Mouse (Mus musculus) kidney, postnatal 14 days (tissue): Measurements from ENCODE around the gene Egln1.

ENCODE experiments used
- DNase-seq: peaks from one replicate; pipeline ENCODE4 v3.0.0; 2022; ENCODE audit warnings: mixed read lengths

Egln1 gene

DNA sequence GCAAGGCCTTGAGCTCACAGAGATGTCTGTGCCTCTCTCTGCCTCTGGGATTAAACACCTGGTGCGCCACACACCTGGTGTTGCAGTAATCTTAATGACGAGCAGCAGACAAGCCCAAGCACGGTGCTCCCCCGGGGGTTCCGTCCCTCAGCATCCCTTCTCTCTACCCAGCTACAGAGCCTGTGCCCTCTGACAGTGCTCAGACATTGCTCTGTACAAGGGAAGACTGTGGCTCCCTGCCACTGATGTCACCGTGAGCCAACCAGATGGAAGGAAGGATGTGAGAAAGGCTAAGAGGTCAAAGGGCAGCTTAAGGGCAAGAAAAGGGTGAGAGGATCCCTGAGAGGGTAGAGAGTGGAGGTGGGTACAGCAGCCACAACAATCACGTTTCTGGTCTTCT is 4.7 kb downstream of the Egln1 start:
- DNase-seq = no peak

DNA sequence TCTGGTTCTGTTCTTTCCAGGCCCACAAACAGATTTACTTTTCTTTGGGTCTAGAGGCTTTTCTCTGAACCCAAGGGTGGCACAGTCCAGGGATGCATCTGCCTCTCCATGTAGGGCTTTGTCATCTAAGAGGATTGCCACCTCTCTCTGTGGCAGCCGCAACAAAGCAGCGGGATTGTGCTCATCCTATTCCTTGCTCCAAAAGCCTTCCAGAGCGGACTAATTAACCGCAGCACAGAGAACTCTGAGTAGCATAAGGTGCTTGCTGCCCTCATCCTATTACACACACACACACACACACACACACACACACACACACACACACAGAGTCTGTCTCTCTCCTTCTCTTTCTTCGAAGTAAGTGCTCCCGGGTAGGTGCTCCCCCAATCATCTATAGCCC is 5.3 kb downstream of the Egln1 start:
- no peak for DNase-seq

DNA sequence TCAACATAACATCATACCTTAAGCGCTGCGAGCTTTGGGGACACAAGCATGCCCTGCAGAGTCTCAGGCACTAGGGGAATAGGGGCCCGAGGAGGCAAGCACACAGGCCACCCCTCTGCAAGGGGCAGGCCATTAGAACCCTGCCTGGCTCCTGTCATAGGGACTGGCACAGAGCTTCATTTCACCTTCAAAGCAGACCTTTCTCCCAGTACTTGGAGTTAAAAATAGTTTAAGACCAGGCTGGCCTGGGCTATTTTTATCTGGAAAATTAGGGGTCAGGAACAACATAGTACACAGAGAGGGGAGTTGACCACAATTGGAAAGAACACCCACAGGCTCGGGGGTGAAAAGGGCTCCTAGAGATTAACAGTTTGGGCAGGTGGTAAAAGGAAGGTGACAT is 11.8 kb downstream of the Egln1 start:
- no peak for DNase-seq

DNA sequence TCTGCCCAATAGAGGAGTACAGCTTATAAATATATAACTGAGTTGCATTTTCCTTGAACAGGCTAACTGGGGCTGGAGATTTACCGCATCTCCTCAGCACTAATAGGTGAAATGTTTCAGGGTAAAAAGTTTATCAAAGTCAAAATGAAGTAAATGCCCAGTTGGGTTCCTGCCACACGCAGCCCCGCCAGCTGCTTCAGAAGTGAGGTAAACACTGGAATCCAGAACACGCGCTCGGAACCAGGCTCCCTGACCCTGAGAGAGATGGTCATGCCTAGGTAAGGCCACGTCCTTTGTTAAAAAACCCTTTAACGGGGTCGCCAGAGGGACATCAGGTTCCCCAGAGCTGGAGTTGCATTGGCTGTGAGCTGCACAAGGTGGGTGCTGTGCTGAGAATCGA is 12.4 kb downstream of the Egln1 start:
- no peak for DNase-seq

DNA sequence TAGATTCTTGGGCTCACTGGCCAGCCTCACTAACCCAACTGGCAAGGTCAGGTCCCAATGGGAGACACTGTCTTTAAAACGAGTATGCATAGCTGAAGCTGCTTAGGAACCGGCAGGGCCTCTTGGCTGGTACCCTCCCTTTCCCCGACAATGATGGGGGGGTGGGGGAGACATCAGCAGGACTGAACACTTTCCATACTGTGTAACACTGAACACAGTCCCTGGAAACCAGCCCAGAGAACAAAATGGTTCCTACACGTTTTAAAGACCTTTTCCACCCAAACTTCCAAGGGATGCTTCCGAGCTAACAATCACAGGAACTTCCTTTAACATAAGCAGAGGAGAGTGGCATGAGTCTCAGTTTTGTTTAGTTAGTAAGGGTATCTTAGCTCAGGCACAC is 14.0 kb downstream of the Egln1 start:
- no peak for DNase-seq

DNA sequence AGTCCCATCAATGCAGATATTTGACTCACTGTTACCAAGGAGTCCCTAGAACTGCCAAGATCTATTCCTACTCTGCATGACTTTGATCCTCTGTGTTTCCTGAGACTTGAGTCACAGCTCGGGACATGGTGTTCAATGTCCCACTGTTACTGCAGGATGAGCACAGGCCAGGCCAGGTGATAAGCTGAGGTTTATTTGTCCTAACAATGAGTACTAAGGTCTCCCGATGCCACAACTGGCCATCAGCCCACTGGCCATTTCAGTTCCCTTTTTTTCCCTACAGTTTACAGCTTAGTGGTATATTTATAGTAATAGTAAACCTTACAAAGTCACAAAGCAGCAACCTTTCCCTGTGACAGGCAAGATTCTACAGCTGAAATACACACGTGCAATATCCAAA is 16.7 kb downstream of the Egln1 start:
- DNase-seq = no peak

DNA sequence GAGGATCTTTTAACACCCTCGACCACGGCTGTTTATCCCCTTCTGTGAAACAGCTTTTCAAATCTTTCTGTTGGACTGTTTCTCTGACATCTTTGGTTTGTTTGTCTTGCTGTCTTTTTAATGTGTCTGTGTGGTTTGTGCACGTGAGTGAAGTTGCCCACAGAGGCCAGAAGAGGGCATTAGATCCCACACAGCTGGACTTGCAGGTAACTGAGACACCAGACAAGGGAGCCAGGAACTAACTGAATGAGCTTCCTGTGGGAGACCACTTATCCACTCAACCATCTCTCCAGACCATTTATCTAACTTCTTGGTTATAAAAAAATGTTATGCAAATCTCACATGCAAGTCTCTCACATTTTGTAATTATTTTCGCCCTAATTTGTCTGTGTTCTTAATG is 18.5 kb downstream of the Egln1 start:
- DNase-seq = no peak

DNA sequence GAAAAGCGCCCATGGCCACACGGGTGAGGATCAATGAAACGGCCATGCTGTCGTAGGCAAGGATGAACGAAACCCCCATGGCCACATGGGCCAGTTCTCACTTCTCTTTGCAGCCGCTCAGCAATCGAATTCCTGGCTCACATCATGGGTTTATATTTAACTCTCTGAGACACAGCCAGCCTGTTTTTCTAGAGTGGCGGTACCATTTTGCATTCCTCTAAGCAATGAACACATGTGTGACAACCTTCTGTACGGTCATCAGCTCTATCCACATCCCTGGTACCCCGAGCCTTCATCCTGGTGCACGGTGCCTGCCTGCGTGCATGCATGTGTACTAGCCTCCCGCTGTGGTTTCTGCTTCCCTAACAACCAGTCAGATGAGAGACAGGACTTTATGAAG is 19.0 kb downstream of the Egln1 start:
- peak; percentile 23 for DNase-seq

DNA sequence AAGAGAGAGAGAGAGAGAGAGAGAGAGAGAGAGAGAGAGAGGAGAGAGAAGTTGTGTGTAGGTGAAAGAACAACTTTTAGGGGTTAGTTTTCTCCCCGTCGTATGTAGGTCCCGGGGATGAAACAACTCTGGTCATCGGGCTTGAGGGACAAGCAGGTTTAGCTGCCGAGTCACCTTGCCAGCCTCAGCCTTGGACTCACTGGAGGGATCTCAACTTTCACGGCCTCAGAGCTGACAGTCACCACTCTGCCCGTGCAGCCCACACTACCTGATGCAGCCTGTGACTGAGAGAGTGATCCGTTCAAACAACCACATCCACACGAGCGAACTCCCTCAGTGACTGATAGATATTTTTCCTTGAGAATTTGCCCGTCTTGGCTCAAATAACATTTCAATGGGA is 20.1 kb downstream of the Egln1 start:
- DNase-seq = no peak

DNA sequence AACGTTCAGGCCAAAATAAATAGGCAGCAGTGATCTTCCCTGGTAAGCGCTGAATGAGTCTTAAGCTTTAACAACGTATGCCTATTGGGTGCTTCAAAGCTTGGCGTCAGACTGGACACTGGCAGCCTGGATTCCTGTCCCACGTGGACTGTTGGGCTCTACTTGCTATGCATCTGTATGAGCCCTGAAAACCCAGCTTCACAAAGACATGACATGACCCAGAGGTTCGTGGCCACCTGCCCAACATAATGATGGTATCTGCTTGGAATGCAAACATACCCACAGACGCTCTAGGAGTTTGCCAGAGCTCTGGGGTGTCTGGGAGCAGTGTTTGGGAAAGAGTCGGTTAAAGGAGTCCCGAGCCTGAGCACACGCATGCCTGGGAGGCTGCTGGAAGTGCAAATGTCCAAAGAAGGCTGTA is 22.8 kb downstream of the Egln1 start:
- DNase-seq = peak; percentile 45

DNA sequence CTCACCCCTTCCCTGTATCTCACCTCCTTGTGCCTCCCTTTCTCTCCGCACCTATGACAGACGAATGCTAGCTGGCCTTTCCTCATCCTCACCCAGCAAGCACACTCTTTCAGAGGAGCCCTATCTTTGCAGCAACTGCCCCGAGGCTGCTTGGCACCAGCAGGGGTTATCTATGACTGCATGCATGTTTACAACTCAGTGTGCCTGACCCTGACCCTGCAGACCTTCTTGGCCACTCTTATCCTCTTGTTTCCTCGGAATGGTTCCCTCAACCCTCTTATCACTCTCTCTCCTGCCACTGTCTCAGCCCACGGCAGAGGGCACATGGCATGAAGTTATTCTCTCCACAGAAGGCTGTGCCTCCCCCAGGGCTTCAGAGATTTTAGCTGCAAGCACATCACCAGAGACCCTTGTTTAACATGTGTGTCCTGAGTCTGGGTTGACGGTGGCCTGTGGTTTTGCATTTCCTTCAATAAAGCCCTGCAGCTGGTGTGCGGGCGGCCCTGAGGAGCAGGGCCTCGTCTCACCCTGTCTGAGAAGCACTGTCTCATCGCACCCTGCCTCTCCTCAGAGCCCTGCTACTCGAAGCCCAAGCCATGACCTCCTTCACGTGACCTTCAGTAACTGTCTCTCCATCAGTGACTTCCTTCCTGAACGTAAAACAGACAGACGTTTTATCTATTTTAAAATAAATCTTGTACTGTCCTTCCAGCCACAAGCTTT is 23.4 kb downstream of the Egln1 start:
- peak; percentile 32 for DNase-seq

DNA sequence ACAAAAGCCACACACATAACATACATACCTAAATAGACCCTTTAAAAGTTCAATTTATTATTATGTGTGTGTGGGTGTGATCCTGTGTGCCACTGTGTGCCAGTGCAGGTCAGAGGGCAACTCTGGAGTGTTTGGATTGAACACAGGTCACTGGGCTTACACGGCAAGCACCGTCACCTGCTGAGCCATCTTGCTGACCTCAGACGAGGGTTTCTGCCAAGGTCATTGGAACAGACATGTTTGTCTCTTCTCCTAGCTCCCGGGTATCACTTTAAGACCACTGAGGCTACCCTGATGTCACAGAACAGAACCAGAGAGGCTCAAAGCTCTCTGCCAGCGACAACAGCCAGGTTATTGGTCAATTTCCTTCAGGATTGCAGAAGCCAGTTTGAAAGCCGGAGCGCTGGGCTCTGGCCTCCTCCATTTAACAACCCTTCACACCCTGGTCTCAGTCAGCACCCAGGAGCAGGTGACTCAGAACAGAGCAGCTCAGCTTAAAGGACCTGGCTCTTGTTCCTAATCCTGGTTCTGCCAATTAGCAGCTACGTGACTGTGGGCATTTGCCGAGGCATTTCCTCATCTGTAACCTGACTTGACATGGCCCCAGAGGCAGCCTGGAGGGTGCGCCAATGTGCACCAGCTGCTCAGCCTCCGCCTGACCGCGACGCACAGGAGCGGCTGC is 25.0 kb downstream of the Egln1 start:
- no peak for DNase-seq

DNA sequence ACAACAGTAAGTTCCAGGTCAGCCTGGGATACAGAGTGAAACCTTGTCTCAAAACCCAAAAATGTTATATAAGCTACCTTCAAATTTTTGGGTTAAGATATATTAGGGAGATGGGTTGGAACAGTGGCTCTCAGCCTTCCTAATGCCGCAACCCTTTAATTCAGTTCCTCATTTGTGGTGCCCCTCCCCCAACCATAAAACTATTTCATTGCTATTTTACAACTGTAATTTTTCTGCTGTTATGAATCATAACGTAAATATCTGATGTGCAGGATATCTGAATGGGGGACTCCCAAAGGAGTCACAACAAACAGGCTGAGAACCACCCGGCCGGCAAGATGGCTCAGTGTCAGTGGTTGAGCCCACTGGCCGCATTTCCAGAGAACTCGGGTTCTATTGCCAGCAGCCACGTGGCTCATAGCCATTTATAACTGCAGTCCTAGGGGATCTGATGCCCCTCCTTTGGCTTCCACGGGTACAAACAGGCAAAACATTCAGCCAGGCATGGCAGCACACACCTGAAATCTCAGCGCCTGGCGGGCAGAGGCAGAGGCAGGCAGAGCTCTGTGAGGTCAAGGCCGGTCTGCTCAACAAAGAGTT is 26.5 kb downstream of the Egln1 start:
- DNase-seq = no peak

DNA sequence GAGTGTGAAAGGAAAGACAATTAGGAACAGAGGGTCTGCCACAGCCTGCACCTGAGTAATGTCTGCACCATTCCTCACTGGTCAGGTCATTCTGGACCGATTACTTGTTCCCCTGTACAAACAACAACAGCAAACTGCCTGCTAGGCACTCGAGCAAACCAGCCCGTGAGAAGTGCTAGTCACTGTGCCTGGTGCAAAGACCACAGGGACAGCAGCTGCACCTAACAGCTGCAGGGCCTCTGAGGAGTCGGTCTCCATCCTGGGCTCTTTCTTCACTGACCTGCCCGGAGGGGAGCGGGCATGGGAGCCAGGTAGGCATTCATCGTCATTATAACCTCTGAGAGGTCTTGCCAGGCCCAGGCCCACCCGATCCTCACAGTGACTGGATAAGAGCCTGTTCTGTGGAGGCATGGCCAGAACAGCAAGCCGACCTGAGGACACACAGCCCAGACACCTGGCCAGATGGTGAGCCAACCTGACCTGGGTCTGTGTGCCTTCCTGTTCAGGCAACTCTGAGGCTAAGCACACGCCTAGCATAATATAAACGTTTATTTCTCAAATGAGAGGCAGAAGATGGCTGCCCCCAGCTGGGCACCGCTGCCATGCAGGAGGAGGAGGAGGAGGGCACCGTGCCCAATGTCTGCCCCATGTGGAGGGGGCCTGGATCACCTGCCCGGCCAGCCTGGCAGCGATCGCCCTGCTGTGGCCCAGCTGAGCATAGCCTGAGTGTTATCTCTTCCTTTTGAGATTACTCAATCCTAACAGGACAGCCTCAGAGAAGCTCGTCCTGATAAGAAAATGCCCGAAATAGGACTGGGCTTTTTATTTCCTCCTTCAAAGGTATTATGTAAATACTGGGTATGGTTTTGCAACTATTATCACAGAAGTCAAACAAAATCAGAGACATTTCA is 27.5 kb downstream of the Egln1 start:
- no peak for DNase-seq

DNA sequence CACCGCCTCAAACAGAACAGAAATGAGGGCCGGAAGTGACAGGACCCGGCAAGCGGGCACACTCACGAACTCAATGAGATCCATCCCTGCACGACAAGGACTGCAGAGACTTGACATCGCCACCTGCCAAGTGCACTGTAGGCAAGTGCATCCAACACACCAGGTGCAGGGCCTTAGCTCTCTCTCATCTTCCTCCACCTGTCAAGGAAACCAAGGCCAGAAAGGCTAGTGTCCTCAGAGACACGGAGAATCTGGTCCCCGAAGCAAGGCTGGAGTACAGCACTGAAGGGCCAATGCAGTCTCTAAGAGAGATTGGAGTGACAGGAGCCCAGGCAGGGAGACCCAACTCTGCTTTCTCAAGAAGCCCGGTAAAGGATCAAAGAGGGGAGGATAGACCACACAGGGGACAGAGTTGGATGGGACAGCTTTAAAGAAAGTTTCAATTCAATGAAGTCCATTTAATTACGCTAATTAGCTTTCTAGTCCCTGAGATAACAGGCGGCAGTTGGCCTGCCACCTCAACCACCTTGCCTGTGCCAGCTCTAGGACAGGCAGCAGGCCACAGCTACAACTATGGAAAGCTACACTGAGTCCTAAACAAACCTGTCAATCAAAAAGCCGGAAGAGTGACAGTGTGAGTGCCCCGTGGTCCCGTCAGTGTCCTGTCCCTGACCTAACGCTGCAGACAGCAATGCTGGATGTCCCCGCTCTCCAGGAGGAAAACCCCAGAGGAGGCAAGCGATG is 31.2 kb downstream of the Egln1 start:
- no peak for DNase-seq

DNA sequence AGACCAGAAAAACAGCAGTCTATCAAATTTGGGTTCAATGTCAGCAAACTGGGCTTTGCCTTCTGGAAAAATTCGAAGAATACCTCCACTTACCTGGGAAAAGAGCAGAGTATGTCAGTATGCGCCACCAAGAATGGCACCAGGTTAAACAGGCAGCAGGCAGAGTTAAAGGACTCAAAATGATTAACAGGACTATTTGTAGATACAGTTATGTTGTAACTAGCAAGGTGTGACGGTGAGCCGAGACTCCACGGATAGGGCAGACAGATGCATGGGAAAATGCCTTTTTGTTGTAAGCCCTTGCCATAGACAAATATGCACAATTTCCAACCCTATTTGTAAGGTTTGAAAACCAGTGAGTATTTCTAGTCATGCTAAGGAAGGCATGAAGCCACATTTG is 35.1 kb downstream of the Egln1 start:
- peak; percentile 33 for DNase-seq

DNA sequence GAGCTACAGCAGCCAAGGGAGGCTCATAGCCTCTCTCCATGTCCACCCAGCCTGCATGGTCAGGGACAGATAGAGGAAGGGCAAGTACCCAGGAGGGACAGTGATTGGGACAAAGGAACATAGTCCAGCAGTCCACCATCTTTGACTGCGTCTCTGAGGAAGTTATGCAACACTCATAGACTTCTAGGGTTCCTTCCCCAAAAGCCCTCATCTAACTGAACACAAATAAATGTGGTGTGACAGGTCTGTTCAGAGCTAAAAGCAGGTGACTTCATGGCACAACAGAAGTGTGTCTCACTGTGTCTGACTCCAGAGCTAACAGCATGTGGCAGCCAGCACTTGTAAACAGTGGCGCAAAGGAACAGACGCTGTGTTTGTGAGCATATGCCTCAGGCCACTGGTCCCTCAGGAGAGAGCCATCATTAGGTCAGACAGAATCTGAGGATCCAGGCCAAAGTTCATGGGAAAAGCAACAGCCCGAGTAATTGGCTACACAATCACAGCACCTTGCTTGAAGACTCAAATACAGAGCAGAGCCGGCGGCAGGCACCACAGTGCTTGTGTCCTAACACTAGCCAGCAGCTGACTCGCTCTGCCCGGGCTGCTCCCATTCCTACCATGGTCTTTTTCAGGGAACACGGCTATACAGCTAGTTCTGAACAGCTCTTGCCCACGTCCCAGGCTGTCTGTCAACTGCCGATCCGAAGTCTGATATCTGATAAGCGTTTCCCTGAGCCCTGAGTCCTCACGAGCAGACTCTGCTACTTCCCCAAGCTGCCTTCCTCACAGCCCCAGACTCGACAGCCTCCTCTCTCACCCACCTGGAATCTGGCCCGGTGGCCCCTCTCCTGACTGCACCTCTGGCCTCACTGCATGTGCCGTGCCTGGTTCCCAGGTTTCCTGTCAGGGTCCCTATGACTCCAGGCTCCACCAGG is 36.9 kb downstream of the Egln1 start:
- DNase-seq = peak; percentile 45

DNA sequence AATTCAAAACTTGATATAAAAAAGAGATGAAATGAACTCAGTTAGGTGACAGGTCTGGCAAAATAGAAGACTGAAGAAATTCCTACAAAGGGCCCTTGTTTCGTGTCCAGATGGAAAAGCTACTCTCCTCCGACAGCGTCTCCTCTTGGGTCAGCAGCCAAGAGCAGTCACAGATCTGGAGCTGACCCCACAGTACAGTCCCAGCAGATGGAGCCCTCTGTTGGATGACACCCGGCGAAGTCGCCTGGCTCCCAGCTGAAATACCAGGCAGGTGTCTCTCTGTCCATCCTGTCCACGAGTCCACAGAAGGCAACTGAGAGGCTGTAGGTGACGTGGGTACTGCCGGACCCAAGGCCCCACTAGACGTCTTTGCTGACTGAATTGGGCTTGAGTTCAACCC is 38.8 kb downstream of the Egln1 start:
- DNase-seq = no peak

DNA sequence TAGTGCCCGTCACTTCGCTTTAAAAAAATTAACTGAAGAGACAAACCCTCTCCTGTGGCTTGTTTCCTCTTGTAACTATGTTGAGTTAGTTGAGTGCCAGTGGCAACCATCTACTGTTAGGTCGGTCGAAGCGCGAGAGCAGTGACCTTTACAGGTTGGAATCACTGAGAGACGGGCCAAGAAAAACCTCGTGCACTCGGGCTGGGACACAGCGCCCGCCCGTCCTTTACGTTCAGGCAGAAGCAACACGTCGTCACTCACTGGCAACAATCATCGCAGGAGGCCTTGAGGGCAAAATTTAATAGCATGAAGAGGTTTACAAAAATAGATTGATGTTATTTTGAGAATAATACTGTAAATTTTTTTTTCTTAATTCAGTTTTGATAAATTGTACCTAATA is 39.2 kb downstream of the Egln1 start:
- DNase-seq = no peak

DNA sequence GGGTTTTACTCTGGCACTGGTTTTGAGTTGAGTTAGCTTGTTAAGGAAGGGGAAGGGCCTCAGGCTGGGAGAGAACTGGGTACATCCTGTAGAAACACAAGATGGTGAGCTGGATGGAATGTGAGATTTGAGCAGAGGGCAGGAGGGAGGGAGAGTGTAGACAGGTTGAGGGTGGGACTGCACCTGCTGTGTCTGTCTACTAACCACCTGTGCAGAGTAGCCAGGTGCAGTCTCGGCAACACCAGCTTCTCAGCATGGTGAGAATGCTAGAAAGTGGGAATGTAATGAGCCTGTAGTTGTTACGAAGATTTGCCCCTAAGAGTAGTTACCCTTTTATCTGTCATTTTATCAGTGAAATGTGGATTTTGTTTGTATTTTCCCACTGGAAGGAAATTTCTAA is 43.6 kb downstream of the Egln1 start:
- DNase-seq = no peak

DNA sequence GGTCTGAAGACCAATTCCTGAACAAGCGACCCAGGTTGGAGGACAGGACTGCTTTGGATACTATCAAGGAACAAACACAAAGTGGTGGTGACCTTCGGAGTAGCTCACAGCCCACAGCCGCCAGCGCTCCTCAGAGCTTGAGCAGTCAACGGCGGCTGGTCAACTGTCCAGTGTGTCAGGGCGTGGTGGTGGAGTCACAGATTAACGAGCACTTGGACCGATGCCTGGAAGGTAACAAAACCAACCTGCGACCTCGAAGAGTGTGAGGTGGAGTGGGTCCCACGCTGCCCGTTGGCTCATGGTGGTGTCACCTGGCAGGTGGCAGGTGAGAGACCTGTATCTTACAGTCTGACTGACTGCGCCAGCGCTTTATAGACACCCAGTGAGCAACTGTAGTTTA is 45.9 kb downstream of the Egln1 start:
- peak; percentile 78 for DNase-seq
